Mouse (Mus musculus): Measurements from ENCODE around the gene Nos1. TPM values are rescaled to one million over a fixed set of nuclear protein-coding genes. Genes with fewer than 3 reads are reported as not detected.
A peak's percentile ranks its signal among the peaks of the same experiment; 100 is the strongest.

Nos1 gene
- polyA plus RNA-seq, 1 experiment from 2014 or later, result 0.11 TPM

DNA sequence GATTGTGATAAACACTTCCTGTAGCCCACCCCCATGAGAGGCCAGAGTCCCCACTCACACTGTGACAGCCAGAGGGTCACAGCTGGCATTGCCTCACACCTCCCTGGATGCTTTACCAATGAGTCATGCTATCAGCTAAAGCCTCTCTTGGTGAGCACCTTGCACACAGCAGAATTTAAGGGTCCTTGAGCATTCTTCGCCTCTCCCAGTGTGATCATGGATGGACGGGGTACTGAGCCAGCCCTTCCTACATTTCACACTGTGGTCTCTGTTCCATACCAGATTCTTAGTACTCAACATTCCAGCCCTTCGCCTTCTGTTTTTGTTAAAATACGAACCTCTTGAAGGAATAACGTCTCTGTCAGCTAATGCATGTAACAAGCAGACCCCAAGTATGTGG, 113.2 kb downstream of the Nos1 start:
- H3K27ac ChIP-seq (ENCODE audit: low read depth), result 0 out of 2 replicates have a peak overlapping the region, but pooled peaks have one; percentile 12
- no peak overlapping the region for H3K4me2 ChIP-seq
- ATAC-seq (ENCODE audit: insufficient read depth) (peak; percentile 78; the same call in 1 of the 2 replicates), DNase-seq (peak; percentile 37)
- no peaks in the 10 kb centered on the region for H3K27me3 ChIP-seq (ENCODE audit: insufficient read depth, low read length)
- no peaks in the 10 kb centered on the region for H3K4me1 ChIP-seq (ENCODE audit: insufficient read depth)
- no peaks in the 10 kb centered on the region for H3K36me3 ChIP-seq (ENCODE audit: insufficient read depth)
- TF ChIP-seq CTCF (IDR thresholded peaks at IDR 0.05; ENCODE audit: low read depth), result no peak
- H3K9ac ChIP-seq, result no peak overlapping the region
- no peaks in the 10 kb centered on the region for H3K9me3 ChIP-seq (ENCODE audit: low read depth, low read length)
- WGBS, result 62% methylated on average over 5 of the region's 5 CpGs
- H3K4me3 ChIP-seq (ENCODE audit: low read depth, low read length), result no peak overlapping the region

GRCm38 (mm10) chr5:117898055-117898806, 117.4 kb downstream of the Nos1 start:
- Histone ChIP-seq H3K27me3 (ENCODE audit: insufficient read depth, low read length) (no peaks in the 10 kb centered on the region), H3K4me3 (ENCODE audit: low read depth, low read length) (no peak overlapping the region), H3K4me1 (ENCODE audit: insufficient read depth) (no peaks in the 10 kb centered on the region), H3K27ac (ENCODE audit: low read depth) (no peak overlapping the region), H3K4me2 (no peak overlapping the region), H3K9me3 (ENCODE audit: low read depth, low read length) (no peaks in the 10 kb centered on the region), H3K36me3 (ENCODE audit: insufficient read depth) (no peaks in the 10 kb centered on the region), H3K9ac (no peak overlapping the region)
- ATAC-seq (ENCODE audit: insufficient read depth) (no peak), DNase-seq (no peak)
- TF ChIP-seq CTCF (IDR thresholded peaks at IDR 0.05; ENCODE audit: low read depth), result no peak
- 17% methylated on average over 9 of the region's 9 CpGs for WGBS

DNA sequence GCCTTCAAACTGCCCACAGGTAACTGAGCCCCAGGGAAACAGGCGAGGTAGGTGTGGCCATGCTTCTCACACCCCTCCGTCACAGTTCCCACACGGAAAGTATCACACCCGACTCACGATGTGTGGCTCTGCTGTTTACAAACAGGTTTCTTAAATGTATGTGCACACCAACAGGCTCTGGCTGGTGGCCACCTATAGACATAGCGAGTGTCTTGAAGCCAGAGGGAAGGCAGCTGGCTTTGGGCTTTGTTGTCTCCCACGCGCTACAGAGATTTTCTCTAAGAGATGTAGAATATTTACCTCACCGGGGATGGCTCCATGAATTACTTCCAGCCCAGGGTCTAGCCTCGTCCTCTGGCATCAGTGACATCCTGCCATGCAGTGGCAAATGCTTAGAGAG, 118.5 kb downstream of the Nos1 start:
- Histone ChIP-seq H3K9ac (no peak overlapping the region), H3K27ac (ENCODE audit: low read depth) (no peak overlapping the region), H3K9me3 (ENCODE audit: low read depth, low read length) (no peaks in the 10 kb centered on the region), H3K4me2 (no peak overlapping the region), H3K4me1 (ENCODE audit: insufficient read depth) (no peaks in the 10 kb centered on the region), H3K36me3 (ENCODE audit: insufficient read depth) (no peaks in the 10 kb centered on the region), H3K27me3 (ENCODE audit: insufficient read depth, low read length) (no peaks in the 10 kb centered on the region), H3K4me3 (ENCODE audit: low read depth, low read length) (no peak overlapping the region)
- ATAC-seq (ENCODE audit: insufficient read depth) (no peak), DNase-seq (no peak)
- no peak for TF ChIP-seq CTCF (IDR thresholded peaks at IDR 0.05; ENCODE audit: low read depth)
- WGBS, result 66% methylated on average over 10 of the region's 10 CpGs

DNA sequence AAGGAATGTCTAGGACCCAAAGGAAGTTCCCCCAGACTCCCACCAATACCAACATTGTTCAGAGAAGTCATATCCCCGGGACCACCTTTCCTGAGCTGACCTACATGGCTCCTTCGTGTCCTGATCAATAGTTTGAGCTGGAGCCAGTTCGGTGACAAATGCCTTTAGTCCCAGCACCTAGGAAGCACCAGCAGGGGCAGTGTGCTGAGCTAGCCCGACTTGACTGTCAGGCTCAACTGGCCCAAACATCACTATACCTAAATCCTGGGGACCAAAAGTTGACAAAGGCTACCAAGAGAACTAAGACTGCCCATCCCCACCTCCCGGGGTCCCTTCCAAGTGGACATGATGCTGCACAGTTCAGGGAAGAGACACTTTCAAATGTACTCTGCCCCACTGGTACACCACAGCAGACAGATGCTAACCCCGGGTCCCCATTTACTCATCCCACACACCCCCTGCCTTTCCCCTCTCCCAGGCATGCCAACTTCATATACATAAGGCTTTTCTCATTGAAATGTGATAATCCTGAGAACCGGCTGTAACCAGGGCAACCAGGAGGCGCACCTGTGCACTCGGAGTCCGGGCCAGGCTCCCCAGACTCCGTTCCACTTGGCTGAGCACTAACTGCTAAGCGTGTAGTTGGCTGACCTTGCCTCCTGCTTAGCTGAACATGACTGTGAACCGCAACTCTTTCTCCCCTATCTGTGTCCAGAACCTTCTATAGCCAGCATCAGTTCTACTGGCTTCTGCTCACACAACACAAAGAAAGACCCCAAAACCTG, 120.3 kb downstream of the Nos1 start:
- ATAC-seq (ENCODE audit: insufficient read depth), result no peak; the same call in 1 of the 2 replicates
- WGBS, result 20% methylated on average over 13 of the region's 13 CpGs

DNA sequence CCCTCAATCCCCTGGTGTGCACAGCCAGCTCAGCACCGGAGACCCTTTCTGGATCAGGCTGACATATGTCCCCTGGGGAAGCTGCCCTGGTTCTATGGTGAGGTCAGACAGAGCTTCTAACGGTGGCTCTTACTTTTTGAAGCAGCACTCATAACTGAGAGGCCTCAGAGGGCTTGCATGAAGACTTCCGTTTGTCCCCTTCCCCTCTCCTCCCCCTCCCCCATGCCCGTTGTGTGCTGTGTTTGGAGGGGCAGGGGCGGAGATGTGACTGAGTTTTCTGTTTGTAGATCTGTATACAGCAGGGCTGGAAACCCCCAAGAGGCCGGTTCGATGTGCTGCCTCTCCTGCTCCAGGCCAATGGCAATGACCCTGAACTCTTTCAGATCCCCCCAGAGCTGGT, 122.7 kb downstream of the Nos1 start:
- no peaks in the 10 kb centered on the region for H3K27me3 ChIP-seq (ENCODE audit: insufficient read depth, low read length)
- TF ChIP-seq CTCF (IDR thresholded peaks at IDR 0.05; ENCODE audit: low read depth), result no peak
- no peak overlapping the region for H3K4me2 ChIP-seq
- H3K4me1 ChIP-seq (ENCODE audit: insufficient read depth), result no peaks in the 10 kb centered on the region
- no peak for ATAC-seq (ENCODE audit: insufficient read depth)
- H3K27ac ChIP-seq (ENCODE audit: low read depth), result no peak overlapping the region
- no peaks in the 10 kb centered on the region for H3K9me3 ChIP-seq (ENCODE audit: low read depth, low read length)
- no peaks in the 10 kb centered on the region for H3K36me3 ChIP-seq (ENCODE audit: insufficient read depth)
- H3K9ac ChIP-seq, result no peak overlapping the region
- WGBS, result 30% methylated on average over 7 of the region's 7 CpGs
- no peak overlapping the region for H3K4me3 ChIP-seq (ENCODE audit: low read depth, low read length)
- DNase-seq, result no peak

More for the DNA sequence above, 120.3 kb downstream of the Nos1 start:
- H3K4me2 ChIP-seq, result no peak overlapping the region
- TF ChIP-seq CTCF (IDR thresholded peaks at IDR 0.05; ENCODE audit: low read depth), result 0 out of 2 replicates have a peak, but pooled peaks have one; percentile 5
- no peak overlapping the region for H3K4me3 ChIP-seq (ENCODE audit: low read depth, low read length)
- DNase-seq, result peak; percentile 29
- no peak overlapping the region for H3K9ac ChIP-seq
- H3K4me1 ChIP-seq (ENCODE audit: insufficient read depth), result no peaks in the 10 kb centered on the region
- H3K27me3 ChIP-seq (ENCODE audit: insufficient read depth, low read length), result no peaks in the 10 kb centered on the region
- no peaks in the 10 kb centered on the region for H3K36me3 ChIP-seq (ENCODE audit: insufficient read depth)
- H3K27ac ChIP-seq (ENCODE audit: low read depth), result no peak overlapping the region
- no peaks in the 10 kb centered on the region for H3K9me3 ChIP-seq (ENCODE audit: low read depth, low read length)

DNA sequence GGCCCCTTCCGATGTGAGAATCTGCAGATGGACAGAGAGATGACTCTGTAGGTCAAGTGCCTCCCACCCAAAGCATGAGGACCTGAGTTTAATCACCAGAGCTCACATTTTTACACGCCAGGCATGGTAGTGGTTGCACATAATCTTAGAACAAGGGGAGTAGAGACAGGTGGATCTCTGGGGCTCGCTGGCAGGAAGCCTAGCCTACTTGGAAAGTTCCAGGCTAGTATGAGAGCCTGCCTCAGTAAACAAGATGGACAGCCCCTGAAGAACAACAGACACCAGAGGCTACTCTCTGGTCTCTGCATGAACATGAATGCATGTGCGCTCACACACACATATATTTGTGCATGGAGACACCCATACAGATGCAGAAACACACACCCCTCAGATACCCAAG, 124.9 kb downstream of the Nos1 start:
- no peak for TF ChIP-seq CTCF (IDR thresholded peaks at IDR 0.05; ENCODE audit: low read depth)
- DNase-seq (no peak), ATAC-seq (ENCODE audit: insufficient read depth) (no peak)
- Histone ChIP-seq H3K4me1 (ENCODE audit: insufficient read depth) (no peaks in the 10 kb centered on the region), H3K27me3 (ENCODE audit: insufficient read depth, low read length) (no peaks in the 10 kb centered on the region), H3K9ac (no peak overlapping the region), H3K4me3 (ENCODE audit: low read depth, low read length) (no peak overlapping the region), H3K36me3 (ENCODE audit: insufficient read depth) (no peaks in the 10 kb centered on the region), H3K4me2 (no peak overlapping the region), H3K27ac (ENCODE audit: low read depth) (no peak overlapping the region), H3K9me3 (ENCODE audit: low read depth, low read length) (no peaks in the 10 kb centered on the region)
- WGBS, result 76% methylated on average over 4 of the region's 4 CpGs

DNA sequence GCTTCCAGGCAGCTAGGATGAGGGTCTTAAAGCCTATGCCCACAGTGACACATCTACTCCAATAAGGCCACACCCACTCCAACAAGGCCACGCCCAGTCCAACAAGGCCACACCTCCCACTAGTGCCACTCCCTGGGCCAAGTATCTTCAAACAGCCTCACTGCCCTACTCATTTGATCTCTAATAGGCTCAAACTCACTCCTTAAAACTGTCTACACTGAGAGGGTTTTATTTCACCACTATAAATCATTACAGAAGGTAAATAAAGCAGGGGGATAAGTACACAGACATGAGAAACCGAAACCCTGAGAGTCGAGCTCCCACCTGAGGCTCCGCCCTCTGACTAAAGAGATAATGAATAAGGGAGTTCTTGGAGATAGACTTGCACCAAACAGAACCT, 128.7 kb downstream of the Nos1 start:
- Histone ChIP-seq H3K4me3 (ENCODE audit: low read depth, low read length) (no peak overlapping the region), H3K27ac (ENCODE audit: low read depth) (no peak overlapping the region), H3K4me2 (no peak overlapping the region), H3K36me3 (ENCODE audit: insufficient read depth) (no peaks in the 10 kb centered on the region), H3K27me3 (ENCODE audit: insufficient read depth, low read length) (no peaks in the 10 kb centered on the region), H3K9me3 (ENCODE audit: low read depth, low read length) (no peaks in the 10 kb centered on the region), H3K4me1 (ENCODE audit: insufficient read depth) (no peaks in the 10 kb centered on the region), H3K9ac (no peak overlapping the region)
- DNase-seq (no peak), ATAC-seq (ENCODE audit: insufficient read depth) (no peak)
- TF ChIP-seq CTCF (IDR thresholded peaks at IDR 0.05; ENCODE audit: low read depth), result no peak
- 53% methylated on average over 4 of the region's 4 CpGs for WGBS
